Mouse (Mus musculus) forebrain, postnatal 0 days (tissue): ENCODE data around the gene Tor2a. TPM values are rescaled to one million over a fixed set of nuclear protein-coding genes. Genes with fewer than 3 reads are reported as not detected.
A peak's percentile ranks its signal among the peaks of the same experiment; 100 is the strongest.

Source experiments
- ATAC-seq: fragments of 200-750 bp; cut with Nextera tagmentation; 2 replicates; pipeline ENCODE4 v1.8.0; 2017; ENCODE audit warnings: mild to moderate bottlenecking, moderate library complexity
- DNase-seq: peaks from one replicate; pipeline ENCODE4 v3.0.0-alpha.2; 2015
- H3K27ac ChIP-seq: fragments of 300-500 bp; sonication (generic); 2 replicates; pipeline ENCODE4 v1.5.1; 2014; ENCODE audit warnings: low read depth, mild to moderate bottlenecking, antibody characterized with exemption, low read length, moderate library complexity, mixed read lengths
- H3K27me3 ChIP-seq: fragments of 300-500 bp; sonication (generic); 2 replicates; pipeline ENCODE4 v1.6.1; 2014; ENCODE audit warnings: mild to moderate bottlenecking, low read length, mixed read lengths; ENCODE audit not compliant: insufficient read depth
- H3K36me3 ChIP-seq: fragments of 300-500 bp; sonication (generic); 2 replicates; pipeline ENCODE4 v1.6.1; 2014; ENCODE audit warnings: mild to moderate bottlenecking, moderate library complexity; ENCODE audit not compliant: insufficient read depth
- H3K4me1 ChIP-seq: fragments of 300-500 bp; sonication (generic); 2 replicates; pipeline ENCODE4 v1.6.1; 2014; ENCODE audit warnings: antibody characterized with exemption; ENCODE audit not compliant: insufficient read depth
- H3K4me2 ChIP-seq: fragments of 300-500 bp; sonication (generic); 2 replicates; pipeline ENCODE4 v1.6.1; 2014; ENCODE audit warnings: low read depth, mild to moderate bottlenecking, moderate library complexity
- H3K4me3 ChIP-seq: fragments of 300-500 bp; sonication (generic); 2 replicates; pipeline ENCODE4 v1.5.1; 2014; ENCODE audit warnings: low read depth, low read length, mixed read lengths
- H3K9ac ChIP-seq: fragments of 300-500 bp; sonication (generic); 2 replicates; pipeline ENCODE4 v1.6.1; 2014; ENCODE audit warnings: mild to moderate bottlenecking
- H3K9me3 ChIP-seq: fragments of 300-500 bp; sonication (generic); 2 replicates; pipeline ENCODE4 v1.6.1; 2016; ENCODE audit warnings: low read length
- CTCF ChIP-seq: sonication (generic); IDR thresholded peaks from 2 replicates; pipeline ENCODE4 v1.5.1; 2016; ENCODE audit warnings: antibody characterized with exemption, control low read depth, low read depth
- WGBS: fragments of 180-500 bp; shearing (Covaris S2); extraction: QIAGEN DNeasy Blood & Tissue Kit; methylation state at CpG from one replicate; pipeline ENCODE4 v1.1.7; 2014; 5-methylcytosine and 5-hydroxymethylcytosine counted together
- polyA plus RNA-seq: library from polyadenylated mRNA; unstranded; fragments of >200 nt; fragmentation: Nextera tagmentation; extraction: Ambion mirVana; gene quantifications from 2 replicates; pipeline ENCODE4 v1.2.1, GENCODE M21; 2015
- total RNA-seq: library from RNA; depleted of rRNA; stranded (reverse); fragments of >200 nt; gene quantifications from 2 replicates; pipeline ENCODE4 v1.2.3, GENCODE M21; 2014

Gene Tor2a
- total and polyA plus RNA-seq, 2 experiments from 2014 or later: 44.8 to 54.3 TPM

DNA sequence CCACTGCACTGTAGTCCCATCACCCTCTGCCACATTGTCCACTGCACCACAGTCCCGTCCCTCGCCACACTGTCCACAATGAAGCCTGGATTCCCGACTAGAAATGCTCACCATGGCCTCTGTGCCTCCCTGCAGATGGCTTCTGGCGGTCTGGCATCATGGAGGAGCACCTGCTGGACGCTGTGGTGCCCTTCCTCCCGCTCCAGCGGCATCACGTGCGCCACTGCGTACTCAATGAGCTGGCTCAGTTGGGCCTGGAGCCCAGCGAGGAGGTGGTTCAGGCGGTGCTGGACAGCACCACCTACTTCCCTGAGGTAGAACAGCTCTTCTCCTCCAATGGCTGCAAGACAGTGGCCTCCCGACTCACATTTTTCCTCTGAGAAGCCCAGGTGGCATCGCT lies 4.3 kb downstream of the Tor2a start:
- Histone ChIP-seq H3K9me3 (no peaks in the 10 kb centered on the region), H3K4me3 (no peak overlapping the region), H3K27ac (no peak overlapping the region), H3K4me1 (peaks cover 8% of the 10 kb centered on the region), H3K36me3 (peaks cover 34% of the 10 kb centered on the region), H3K4me2 (no peak overlapping the region), H3K27me3 (no peaks in the 10 kb centered on the region), H3K9ac (no peak overlapping the region)
- no peak for ATAC-seq
- TF ChIP-seq CTCF: no peak
- WGBS: 89% methylated on average over 14 of the region's 14 CpGs
- no peak for DNase-seq

- no peak overlapping the region for H3K9ac ChIP-seq
- H3K4me2 ChIP-seq: no peak overlapping the region
- H3K36me3 ChIP-seq: peaks cover 34% of the 10 kb centered on the region
- H3K4me1 ChIP-seq: peaks cover 8% of the 10 kb centered on the region
- no peak overlapping the region for H3K27ac ChIP-seq
- WGBS: 69% methylated on average over 4 of the region's 4 CpGs
- no peak for ATAC-seq
- no peak overlapping the region for H3K4me3 ChIP-seq
- H3K27me3 ChIP-seq: no peaks in the 10 kb centered on the region
- no peaks in the 10 kb centered on the region for H3K9me3 ChIP-seq
- DNase-seq: no peak
- no peak for TF ChIP-seq CTCF
Measured at GRCm38 (mm10) chr2:32761859-32762258, 4.8 kb downstream of the Tor2a start.

- no peak overlapping the region for H3K4me3 ChIP-seq
- H3K9me3 ChIP-seq: no peaks in the 10 kb centered on the region
- 0 out of 2 replicates have a peak, but pooled peaks cover under 1% of the 10 kb centered on the region for H3K4me1 ChIP-seq
- no peak overlapping the region for H3K27ac ChIP-seq
- peaks cover 34% of the 10 kb centered on the region for H3K36me3 ChIP-seq
- no peak overlapping the region for H3K4me2 ChIP-seq
- peak; percentile 41 for TF ChIP-seq CTCF
- no peak overlapping the region for H3K9ac ChIP-seq
- no peak for DNase-seq
- ATAC-seq: no peak
- H3K27me3 ChIP-seq: no peaks in the 10 kb centered on the region
- WGBS: 83% methylated on average over 3 of the region's 3 CpGs
Measured at GRCm38 (mm10) chr2:32763353-32763752, 6.3 kb downstream of the Tor2a start.

DNA sequence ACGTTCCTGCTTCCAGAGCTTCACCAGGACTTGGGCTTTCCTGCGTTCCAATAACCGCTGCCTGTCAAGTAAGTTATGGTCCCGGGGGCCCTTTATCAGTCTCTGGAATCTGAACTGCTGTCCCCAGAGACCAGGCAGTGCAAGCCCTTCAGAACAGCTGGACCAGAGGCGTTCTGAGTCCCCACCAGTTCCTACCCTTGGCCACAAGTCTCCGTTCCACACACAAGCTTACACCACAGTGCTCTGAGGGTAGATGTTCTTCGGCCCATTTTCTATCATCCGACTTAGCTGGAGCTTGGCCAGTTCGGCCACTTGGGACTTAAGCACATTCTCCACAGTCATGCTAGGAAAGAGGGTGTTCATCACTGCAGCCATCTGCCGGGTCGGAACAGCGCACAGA lies 10.2 kb downstream of the Tor2a start:
- ATAC-seq: no peak
- H3K4me3 ChIP-seq: no peak overlapping the region
- DNase-seq: no peak
- H3K36me3 ChIP-seq: peaks cover 13% of the 10 kb centered on the region
- no peaks in the 10 kb centered on the region for H3K27me3 ChIP-seq
- no peak overlapping the region for H3K27ac ChIP-seq
- 85% methylated on average over 12 of the region's 12 CpGs for WGBS
- H3K4me2 ChIP-seq: no peak overlapping the region
- H3K9ac ChIP-seq: no peak overlapping the region
- TF ChIP-seq CTCF: no peak
- H3K9me3 ChIP-seq: no peaks in the 10 kb centered on the region
- no peaks in the 10 kb centered on the region for H3K4me1 ChIP-seq

DNA sequence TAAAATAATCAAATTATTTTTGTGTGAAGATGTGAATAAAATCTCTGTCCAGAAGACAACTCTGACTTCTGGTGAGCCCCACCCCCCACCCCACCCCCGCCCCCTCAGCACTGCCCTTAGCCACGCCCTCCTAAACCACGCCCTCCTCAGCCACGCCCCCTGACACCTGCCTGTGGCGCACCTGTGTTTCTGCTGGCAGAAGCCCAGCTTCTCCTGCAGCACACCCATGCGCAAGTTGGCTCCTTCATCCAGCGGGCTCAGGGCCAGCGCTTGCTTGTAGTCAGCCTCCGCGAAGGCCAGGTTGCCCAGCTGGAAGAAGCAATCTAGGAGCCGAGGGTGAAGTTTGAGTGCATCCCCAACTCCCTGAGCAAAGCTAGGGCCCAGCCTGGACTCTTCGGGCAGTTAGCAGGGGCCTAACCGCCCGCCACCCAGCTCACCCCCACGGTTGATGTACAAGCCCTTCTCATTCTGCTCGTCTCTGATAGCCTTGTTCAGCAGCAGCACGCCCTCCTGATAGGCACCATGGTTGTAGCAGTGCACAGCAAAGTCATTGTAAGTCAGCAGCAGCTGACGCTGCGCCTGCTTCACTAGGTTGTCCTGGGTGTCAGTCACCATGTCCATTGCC lies 11.7 kb downstream of the Tor2a start:
- Histone ChIP-seq H3K27ac (no peak overlapping the region), H3K9ac (no peak overlapping the region), H3K27me3 (no peaks in the 10 kb centered on the region), H3K4me1 (no peaks in the 10 kb centered on the region), H3K4me2 (no peak overlapping the region), H3K4me3 (no peak overlapping the region), H3K36me3 (no peaks in the 10 kb centered on the region), H3K9me3 (no peaks in the 10 kb centered on the region)
- no peak for TF ChIP-seq CTCF
- WGBS: 51% methylated on average over 19 of the region's 19 CpGs
- no peak for ATAC-seq
- no peak for DNase-seq

DNA sequence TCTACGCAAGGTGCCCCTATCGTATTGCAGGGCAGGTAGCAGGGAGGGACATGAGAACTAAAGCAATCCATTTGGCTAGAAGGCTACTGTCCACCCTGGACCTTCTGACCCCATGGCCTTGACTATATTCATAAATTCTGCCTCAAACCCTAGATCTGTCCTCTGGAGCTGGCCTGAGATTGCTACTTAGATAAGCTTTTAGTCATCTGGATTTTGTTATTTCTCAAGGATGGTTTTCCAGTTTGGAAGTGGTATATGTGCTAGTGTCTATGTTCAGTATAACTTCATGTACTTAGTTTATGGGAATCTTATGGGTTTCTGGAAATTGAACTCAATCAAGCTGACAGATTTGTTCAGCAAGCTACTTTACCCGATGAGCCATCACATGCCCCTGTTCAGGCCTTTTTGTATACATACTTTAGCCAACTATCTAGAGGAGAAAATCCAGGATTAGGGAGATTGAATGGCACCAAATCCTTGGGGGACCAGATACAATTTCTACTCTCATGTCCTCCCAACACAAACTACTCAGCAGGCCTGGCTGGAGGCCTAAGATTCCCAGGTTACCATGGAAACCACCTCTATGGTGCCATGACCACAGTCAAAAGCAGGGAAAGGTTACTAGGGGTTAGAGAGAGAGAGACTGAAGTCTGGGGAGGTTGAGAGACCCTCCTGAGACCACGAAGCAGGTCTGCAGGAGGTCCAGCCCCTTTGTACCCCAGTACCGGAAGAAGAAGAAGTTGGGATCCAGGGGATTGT lies 12.5 kb downstream of the Tor2a start:
- TF ChIP-seq CTCF: no peak
- no peak overlapping the region for H3K9ac ChIP-seq
- H3K9me3 ChIP-seq: no peaks in the 10 kb centered on the region
- no peak overlapping the region for H3K4me2 ChIP-seq
- H3K36me3 ChIP-seq: no peaks in the 10 kb centered on the region
- WGBS: 62% methylated on average over 5 of the region's 5 CpGs
- no peaks in the 10 kb centered on the region for H3K27me3 ChIP-seq
- no peaks in the 10 kb centered on the region for H3K4me1 ChIP-seq
- DNase-seq: no peak
- H3K4me3 ChIP-seq: no peak overlapping the region
- H3K27ac ChIP-seq: no peak overlapping the region
- ATAC-seq: no peak

DNA sequence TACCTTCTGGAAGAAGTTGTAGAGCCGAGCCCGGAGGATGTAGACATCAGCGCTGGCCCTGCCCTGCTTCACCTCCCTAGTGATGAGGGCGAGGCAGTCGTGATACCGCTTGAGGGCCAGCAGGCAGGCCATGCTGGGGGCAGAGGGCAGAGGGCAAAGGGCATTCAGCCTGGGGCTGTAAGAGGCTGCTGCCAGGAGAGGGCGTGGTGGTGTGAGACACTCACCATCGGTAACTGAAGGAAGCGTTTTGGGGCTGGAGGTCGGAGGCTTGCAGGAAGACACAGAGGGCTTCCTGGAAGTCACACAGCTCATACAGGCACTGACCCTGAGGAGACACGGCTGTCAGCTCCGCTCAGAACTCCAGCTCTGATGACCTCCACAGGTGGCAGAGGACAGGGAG lies 14.9 kb downstream of the Tor2a start:
- Histone ChIP-seq H3K27ac (no peak overlapping the region), H3K4me2 (no peak overlapping the region), H3K36me3 (no peaks in the 10 kb centered on the region), H3K9me3 (no peaks in the 10 kb centered on the region), H3K4me1 (0 out of 2 replicates have a peak, but pooled peaks cover 9% of the 10 kb centered on the region), H3K9ac (no peak overlapping the region), H3K27me3 (no peaks in the 10 kb centered on the region), H3K4me3 (no peak overlapping the region)
- no peak for DNase-seq
- 37% methylated on average over 12 of the region's 12 CpGs for WGBS
- no peak for TF ChIP-seq CTCF
- ATAC-seq: no peak
